Mouse (Mus musculus): ENCODE data around the gene Sept9.

- TF ChIP-seq MAX (IDR thresholded peaks at IDR 0.05; ENCODE audit: low read depth) (no peak), POLR2A (IDR thresholded peaks at IDR 0.05; ENCODE audit: insufficient read length, low read depth) (no peak), MYOG (IDR thresholded peaks at IDR 0.05; ENCODE audit: control insufficient read depth in 1 of 3, insufficient read depth in 1 of 3, insufficient read length in 2 of 3, low read depth in 2 of 3) (no peak), MYOD1 (IDR thresholded peaks at IDR 0.05; ENCODE audit: control insufficient read depth in 1 of 3, insufficient read length in 2 of 3, low read depth in 2 of 3) (no peak), POLR2AphosphoS2 (IDR thresholded peaks at IDR 0.05; ENCODE audit: insufficient read length, low read depth) (no peak)
These were observed 157.5 kb downstream of the Sept9 start for GRCm38 (mm10) chr11:117356937-117357336.
